Mouse (Mus musculus): ENCODE measurements around the gene Olfr1229. TPM values are rescaled to one million over a fixed set of nuclear protein-coding genes. Genes with fewer than 3 reads are reported as not detected.

Gene Olfr1229
- not detected for polyA plus RNA-seq (2014; fragmentation: Illumina TruSeq; extraction: RNeasy Lipid Tissue Mini Kit (QIAGEN cat#74804); ENCODE audit: low read depth, low replicate concordance)

GRCm38 (mm10) chr2:89287914-89288313 is at the start of gene Olfr1229:
Olfr1229 (minus strand) TSS chr2:89288014.

GRCm38 (mm10) chr2:89329575-89329974 is 41.8 kb upstream of the Olfr1229 start, which contains the start of gene Olfr1232:
Olfr1232 (minus strand) TSS chr2:89329675.

GRCm38 (mm10) chr2:89306974-89307373 is 19.2 kb upstream of the Olfr1229 start, which contains the start of gene Olfr1231:
Olfr1231 (minus strand) TSS chr2:89307074.

GRCm38 (mm10) chr2:89297168-89297567 is 9.4 kb upstream of the Olfr1229 start, which contains the start of gene Olfr1230:
Olfr1230 (minus strand) TSS chr2:89297268.

GRCm38 (mm10) chr2:89253962-89254361 is 33.9 kb downstream of the Olfr1229 start, which contains the start of gene Olfr1228:
Olfr1228 (minus strand) TSS chr2:89254062.

Other genes with a start within 250 kb of the Olfr1229 start
- not detected for gene Olfr1218, start 226.8 kb downstream of the Olfr1229 start, polyA plus RNA-seq (2014; fragmentation: Illumina TruSeq; extraction: RNeasy Lipid Tissue Mini Kit (QIAGEN cat#74804); ENCODE audit: low read depth, low replicate concordance)
- gene Olfr1219, start 204.5 kb downstream of the Olfr1229 start, polyA plus RNA-seq (2014; fragmentation: Illumina TruSeq; extraction: RNeasy Lipid Tissue Mini Kit (QIAGEN cat#74804); ENCODE audit: low read depth, low replicate concordance), result not detected
- not detected for gene Olfr1220, start 181.2 kb downstream of the Olfr1229 start, polyA plus RNA-seq (2014; fragmentation: Illumina TruSeq; extraction: RNeasy Lipid Tissue Mini Kit (QIAGEN cat#74804); ENCODE audit: low read depth, low replicate concordance)
- not detected for gene Olfr1221, start 170.7 kb downstream of the Olfr1229 start, polyA plus RNA-seq (2014; fragmentation: Illumina TruSeq; extraction: RNeasy Lipid Tissue Mini Kit (QIAGEN cat#74804); ENCODE audit: low read depth, low replicate concordance)
- not detected for gene Olfr1222, start 155.0 kb downstream of the Olfr1229 start, polyA plus RNA-seq (2014; fragmentation: Illumina TruSeq; extraction: RNeasy Lipid Tissue Mini Kit (QIAGEN cat#74804); ENCODE audit: low read depth, low replicate concordance)
- not detected for gene Olfr1223, start 136.5 kb downstream of the Olfr1229 start, polyA plus RNA-seq (2014; fragmentation: Illumina TruSeq; extraction: RNeasy Lipid Tissue Mini Kit (QIAGEN cat#74804); ENCODE audit: low read depth, low replicate concordance)
- not detected for gene Olfr1224-ps1, start 123.9 kb downstream of the Olfr1229 start, polyA plus RNA-seq (2014; fragmentation: Illumina TruSeq; extraction: RNeasy Lipid Tissue Mini Kit (QIAGEN cat#74804); ENCODE audit: low read depth, low replicate concordance)
- not detected for gene Olfr1225, start 113.3 kb downstream of the Olfr1229 start, polyA plus RNA-seq (2014; fragmentation: Illumina TruSeq; extraction: RNeasy Lipid Tissue Mini Kit (QIAGEN cat#74804); ENCODE audit: low read depth, low replicate concordance)
- gene Olfr1226, start 88.0 kb downstream of the Olfr1229 start, polyA plus RNA-seq (2014; fragmentation: Illumina TruSeq; extraction: RNeasy Lipid Tissue Mini Kit (QIAGEN cat#74804); ENCODE audit: low read depth, low replicate concordance), result not detected
- not detected for gene Olfr1228, start 34.0 kb downstream of the Olfr1229 start, polyA plus RNA-seq (2014; fragmentation: Illumina TruSeq; extraction: RNeasy Lipid Tissue Mini Kit (QIAGEN cat#74804); ENCODE audit: low read depth, low replicate concordance)
- gene Olfr1230, start 9.3 kb upstream of the Olfr1229 start, polyA plus RNA-seq (2014; fragmentation: Illumina TruSeq; extraction: RNeasy Lipid Tissue Mini Kit (QIAGEN cat#74804); ENCODE audit: low read depth, low replicate concordance), result not detected
- gene Olfr1231, start 19.1 kb upstream of the Olfr1229 start, polyA plus RNA-seq (2014; fragmentation: Illumina TruSeq; extraction: RNeasy Lipid Tissue Mini Kit (QIAGEN cat#74804); ENCODE audit: low read depth, low replicate concordance), result not detected
- gene Olfr1232, start 41.7 kb upstream of the Olfr1229 start, polyA plus RNA-seq (2014; fragmentation: Illumina TruSeq; extraction: RNeasy Lipid Tissue Mini Kit (QIAGEN cat#74804); ENCODE audit: low read depth, low replicate concordance), result not detected
- not detected for gene Olfr1233, start 54.4 kb upstream of the Olfr1229 start, polyA plus RNA-seq (2014; fragmentation: Illumina TruSeq; extraction: RNeasy Lipid Tissue Mini Kit (QIAGEN cat#74804); ENCODE audit: low read depth, low replicate concordance)
- not detected for gene Olfr1234, start 76.9 kb upstream of the Olfr1229 start, polyA plus RNA-seq (2014; fragmentation: Illumina TruSeq; extraction: RNeasy Lipid Tissue Mini Kit (QIAGEN cat#74804); ENCODE audit: low read depth, low replicate concordance)
- gene Olfr1238, start 121.7 kb upstream of the Olfr1229 start, polyA plus RNA-seq (2014; fragmentation: Illumina TruSeq; extraction: RNeasy Lipid Tissue Mini Kit (QIAGEN cat#74804); ENCODE audit: low read depth, low replicate concordance), result not detected
- gene Olfr1239, start 132.4 kb upstream of the Olfr1229 start, polyA plus RNA-seq (2014; fragmentation: Illumina TruSeq; extraction: RNeasy Lipid Tissue Mini Kit (QIAGEN cat#74804); ENCODE audit: low read depth, low replicate concordance), result not detected
- not detected for gene Olfr1240, start 155.0 kb upstream of the Olfr1229 start, polyA plus RNA-seq (2014; fragmentation: Illumina TruSeq; extraction: RNeasy Lipid Tissue Mini Kit (QIAGEN cat#74804); ENCODE audit: low read depth, low replicate concordance)
- gene Olfr1241, start 199.1 kb upstream of the Olfr1229 start, polyA plus RNA-seq (2014; fragmentation: Illumina TruSeq; extraction: RNeasy Lipid Tissue Mini Kit (QIAGEN cat#74804); ENCODE audit: low read depth, low replicate concordance), result not detected
- not detected for gene Olfr1242, start 210.3 kb upstream of the Olfr1229 start, polyA plus RNA-seq (2014; fragmentation: Illumina TruSeq; extraction: RNeasy Lipid Tissue Mini Kit (QIAGEN cat#74804); ENCODE audit: low read depth, low replicate concordance)
- gene Olfr1243, start 243.5 kb upstream of the Olfr1229 start, polyA plus RNA-seq (2014; fragmentation: Illumina TruSeq; extraction: RNeasy Lipid Tissue Mini Kit (QIAGEN cat#74804); ENCODE audit: low read depth, low replicate concordance), result not detected

Data from heart, adult 10 weeks (tissue).